8 mouse cellular contexts compared by ENCODE assay signal in the genomic region with DNA sequence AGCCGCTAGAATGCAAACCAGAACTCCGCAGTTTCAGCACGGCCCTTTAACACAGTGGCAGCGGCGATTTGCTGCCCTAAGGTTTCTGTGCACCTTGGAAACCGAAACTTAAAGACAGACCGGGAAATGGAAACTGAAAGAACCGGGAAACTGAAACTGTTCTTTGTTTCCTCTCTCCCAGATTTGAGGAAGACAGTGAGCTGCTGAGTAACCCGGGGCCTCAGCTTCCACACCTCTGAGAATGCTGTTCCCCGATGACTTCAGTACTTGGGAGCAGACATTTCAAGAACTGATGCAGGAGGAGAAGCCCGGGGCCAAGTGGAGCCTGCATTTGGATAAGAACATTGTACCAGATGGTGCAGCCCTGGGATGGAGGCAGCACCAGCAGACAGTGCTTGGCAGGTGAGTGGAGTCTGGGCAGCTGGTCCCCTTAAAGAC.
A peak's percentile ranks its signal among the peaks of the same experiment; 100 is the strongest.
DNase-seq lines count a peak whose midpoint lies in the region; ATAC-seq and TF ChIP-seq lines count a peak whose summit lies in the region.

No protein-coding gene starts in this region.

- peaks cover 9% of the 10 kb centered on the region for H3K36me3 ChIP-seq in intestine, postnatal 0 days (ENCODE audit: control insufficient read depth, insufficient read depth)
- no peaks in the 10 kb centered on the region for H3K36me3 ChIP-seq in midbrain, embryonic 12.5 days
- H3K36me3 ChIP-seq in splenic B cell, adult 2 months (ENCODE audit: control insufficient read depth, insufficient read depth, low read length, poor library complexity, severe bottlenecking), result no peaks in the 10 kb centered on the region; the same call in 1 of the 2 replicates

- no peaks in the 10 kb centered on the region for H3K9me3 ChIP-seq in intestine, postnatal 0 days (ENCODE audit: control insufficient read depth)
- H3K9me3 ChIP-seq in midbrain, embryonic 12.5 days, result no peaks in the 10 kb centered on the region

- WGBS in intestine, postnatal 0 days, result 17% methylated on average over 11 of the region's 11 CpGs
- 47% methylated on average over 11 of the region's 11 CpGs for WGBS in midbrain, embryonic 12.5 days

- ATAC-seq in intestine, postnatal 0 days, result peak; percentile 77
- ATAC-seq in midbrain, embryonic 12.5 days (ENCODE audit: low FRiP score, low read depth), result no peak

- no peaks in the 10 kb centered on the region; the same call in 1 of the 2 replicates for H3K4me1 ChIP-seq in intestine, postnatal 0 days (replicated peaks; ENCODE audit: control insufficient read depth, insufficient read depth, low read length)
- H3K4me1 ChIP-seq in midbrain, embryonic 12.5 days, result no peaks in the 10 kb centered on the region

- peak overlapping the region; percentile 66 for H3K4me2 ChIP-seq in intestine, postnatal 0 days (replicated peaks; ENCODE audit: low read depth)
- peak overlapping the region; percentile 19; the same call in 1 of the 2 replicates for H3K4me2 ChIP-seq in midbrain, embryonic 12.5 days (replicated peaks)

- peak overlapping the region; percentile 65 for H3K4me3 ChIP-seq in intestine, postnatal 0 days (ENCODE audit: low read depth, low read length)
- no peak overlapping the region for H3K4me3 ChIP-seq in midbrain, embryonic 12.5 days

- H3K9ac ChIP-seq in intestine, postnatal 0 days (ENCODE audit: low read depth, low read length), result peak overlapping the region; percentile 74
- H3K9ac ChIP-seq in midbrain, embryonic 12.5 days (replicated peaks), result no peak overlapping the region

- H3K27me3 ChIP-seq in intestine, postnatal 0 days (replicated peaks; ENCODE audit: control insufficient read depth, insufficient read depth, low read length), result no peaks in the 10 kb centered on the region
- no peaks in the 10 kb centered on the region for H3K27me3 ChIP-seq in midbrain, embryonic 12.5 days
- no peaks in the 10 kb centered on the region for H3K27me3 ChIP-seq in splenic B cell, adult 2 months (ENCODE audit: control insufficient read depth, insufficient read depth, low read length, poor library complexity, severe bottlenecking)

- H3K27ac ChIP-seq in intestine, postnatal 0 days (ENCODE audit: low read depth, low read length), result peak overlapping the region; percentile 64
- H3K27ac ChIP-seq in midbrain, embryonic 12.5 days (replicated peaks), result no peak overlapping the region

- peak; percentile 3 for DNase-seq in spleen, adult 12 weeks (ENCODE audit: low spot score)
- DNase-seq in spleen, postnatal 4 days (ENCODE audit: low spot score in 2 of 2), result no peak
- DNase-seq in cerebellum, postnatal 36 days, result peak; percentile 40 to 46
- peak; percentile 77 to 82 for DNase-seq in heart, adult 18-20 months
- DNase-seq in left cerebral cortex, postnatal 4 days, result peak; percentile 67
- DNase-seq in splenic B cell, adult 2 months (ENCODE audit: low read depth, low spot score), result peak; percentile 63

- intact Hi-C loops in left cerebral cortex, postnatal 4 days (cut with DNase I), result no loop called here

- no peak for TF ChIP-seq CTCF in intestine, postnatal 0 days (IDR thresholded peaks at IDR 0.05; ENCODE audit: low read depth)

Comparison
In these comparisons a context has a peak if more than half of its experiments do, and no peak if none do; other contexts are left out.
1. DNase-seq: peak in spleen, adult 12 weeks (single experiment), cerebellum, postnatal 36 days (2 of 2), heart, adult 18-20 months (2 of 2), left cerebral cortex, postnatal 4 days (single experiment) and splenic B cell, adult 2 months (single experiment); none in spleen, postnatal 4 days (0 of 2).